Mouse (Mus musculus): ENCODE data around the gene Csn2.

Csn2 gene

GRCm38 (mm10) chr5:87699530-87699929 is at the start of gene Csn2:
TSS of gene Csn2 (minus strand) at chr5:87699630.
- DNase-seq (ENCODE audit: low read depth, low spot score): no peak

- DNase-seq (ENCODE audit: low read depth, low spot score): no peak
These were observed 35.4 kb upstream of the Csn2 start for GRCm38 (mm10) chr5:87734821-87735220.

DNA sequence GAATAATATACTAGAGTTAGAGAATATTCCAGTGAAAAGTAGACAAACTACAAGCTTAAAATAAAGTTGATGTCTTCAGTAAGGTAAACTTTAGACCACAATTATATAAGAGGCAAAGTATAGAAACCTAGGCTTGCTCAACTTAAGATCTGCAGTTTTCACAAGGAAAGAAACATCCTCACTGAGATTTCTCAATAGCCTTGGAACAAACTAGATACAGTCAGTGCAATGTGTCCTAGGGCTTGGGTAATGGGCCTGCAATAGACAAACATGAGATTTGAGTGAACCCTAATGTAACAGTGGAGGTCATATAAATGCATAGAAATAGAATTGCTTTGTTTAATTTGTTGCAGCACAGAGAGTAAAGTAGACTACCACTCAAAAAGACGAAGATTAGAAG is 6.5 kb upstream of the Csn2 start:
- DNase-seq (ENCODE audit: low read depth, low spot score): no peak

GRCm38 (mm10) chr5:87665908-87666307 is 33.5 kb downstream of the Csn2 start, which contains the start of gene Csn1s1:
TSS of gene Csn1s1 (plus strand) at chr5:87666208.
- DNase-seq (ENCODE audit: low read depth, low spot score): no peak

DNA sequence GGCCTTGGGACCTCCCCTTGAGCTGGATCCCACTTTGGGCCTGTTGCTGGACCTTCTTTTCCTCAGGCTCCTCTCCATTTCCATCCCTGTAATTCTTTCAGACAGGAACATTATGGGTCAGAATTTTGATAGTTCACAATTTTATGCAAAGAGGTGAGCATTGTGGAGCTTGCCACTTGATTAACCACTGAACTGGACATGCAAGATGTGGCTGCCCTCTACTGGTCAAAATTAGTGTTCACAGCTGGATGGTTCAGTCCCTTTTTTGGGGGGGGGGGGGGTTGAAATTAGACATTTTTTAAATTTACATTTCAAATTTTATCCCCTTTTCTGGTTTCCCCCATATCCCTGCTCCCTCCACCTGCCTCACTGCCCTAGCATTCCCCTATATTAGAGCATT is 56.6 kb downstream of the Csn2 start:
- peak; percentile 29 for DNase-seq (ENCODE audit: low read depth, low spot score)

Data from 3T3-L1 (cell line).